Mouse (Mus musculus) midbrain, embryonic 15.5 days (tissue): Measurements from ENCODE around the gene Cbx6. TPM values are rescaled to one million over a fixed set of nuclear protein-coding genes. Genes with fewer than 3 reads are reported as not detected.

Experiments used
- ATAC-seq: fragments of 200-750 bp; cut with Nextera tagmentation; replicated peaks from 2 replicates; pipeline ENCODE4 v1.8.0; 2017; ENCODE audit warnings: moderate TSS enrichment
- H3K27ac ChIP-seq: fragments of 300-500 bp; sonication (generic); 2 replicates; pipeline ENCODE4 v1.5.1; 2015; ENCODE audit warnings: mild to moderate bottlenecking, inconsistent platforms
- H3K27me3 ChIP-seq: fragments of 300-500 bp; sonication (generic); replicated peaks from 2 replicates; pipeline ENCODE4 v1.6.1; 2015; ENCODE audit warnings: inconsistent platforms
- H3K36me3 ChIP-seq: fragments of 300-500 bp; sonication (generic); replicated peaks from 2 replicates; pipeline ENCODE4 v1.6.1; 2015; ENCODE audit warnings: inconsistent platforms
- H3K4me1 ChIP-seq: fragments of 300-500 bp; sonication (generic); 2 replicates; pipeline ENCODE4 v1.6.1; 2015; ENCODE audit warnings: inconsistent platforms
- H3K4me2 ChIP-seq: fragments of 300-500 bp; sonication (generic); 2 replicates; pipeline ENCODE4 v1.6.1; 2015; ENCODE audit warnings: inconsistent platforms, mild to moderate bottlenecking, moderate library complexity
- H3K4me3 ChIP-seq: fragments of 300-500 bp; sonication (generic); 2 replicates; pipeline ENCODE4 v1.5.1; 2015; ENCODE audit warnings: mild to moderate bottlenecking, inconsistent platforms
- H3K9ac ChIP-seq: fragments of 300-500 bp; sonication (generic); 2 replicates; pipeline ENCODE4 v1.6.1; 2015; ENCODE audit warnings: mild to moderate bottlenecking, inconsistent platforms
- H3K9me3 ChIP-seq: fragments of 300-500 bp; sonication (generic); 2 replicates; pipeline ENCODE4 v1.6.1; 2016; ENCODE audit warnings: inconsistent platforms
- WGBS: fragments of 180-500 bp; shearing (Covaris S2); methylation state at CpG from one replicate; pipeline ENCODE4 v1.1.7; 2015; ENCODE audit warnings: mixed read lengths; 5-methylcytosine and 5-hydroxymethylcytosine counted together
- polyA plus RNA-seq: library from polyadenylated mRNA; unstranded; fragments of >200 nt; fragmentation: Nextera tagmentation; extraction: Ambion mirVana; gene quantifications from 2 replicates; pipeline ENCODE4 v1.2.1, GENCODE M21; 2015

Cbx6 gene
- polyA plus RNA-seq, 1 experiment from 2014 or later = 70.6 TPM

GRCm38 (mm10) chr15:79797680-79798079, 36.8 kb downstream of the Cbx6 start:
- Histone ChIP-seq H3K4me1 (peaks cover 13% of the 10 kb centered on the region), H3K9ac (no peak overlapping the region), H3K36me3 (no peaks in the 10 kb centered on the region), H3K9me3 (no peaks in the 10 kb centered on the region), H3K27ac (no peak overlapping the region), H3K27me3 (peaks cover 14% of the 10 kb centered on the region; the same call in 1 of the 2 replicates), H3K4me3 (no peak overlapping the region), H3K4me2 (no peak overlapping the region)
- 89% methylated on average over 8 of the region's 8 CpGs for WGBS
- no peak for ATAC-seq

- peaks cover 7% of the 10 kb centered on the region for H3K4me1 ChIP-seq
- ATAC-seq = no peak
- 90% methylated on average over 7 of the region's 7 CpGs for WGBS
- no peak overlapping the region for H3K4me3 ChIP-seq
- no peak overlapping the region for H3K9ac ChIP-seq
- no peaks in the 10 kb centered on the region for H3K36me3 ChIP-seq
- H3K27me3 ChIP-seq = 0 out of 2 replicates have a peak, but pooled peaks cover 8% of the 10 kb centered on the region
- H3K9me3 ChIP-seq = no peaks in the 10 kb centered on the region
- H3K27ac ChIP-seq = no peak overlapping the region
- no peak overlapping the region for H3K4me2 ChIP-seq
Measured at GRCm38 (mm10) chr15:79797096-79797495, 37.4 kb downstream of the Cbx6 start.

DNA sequence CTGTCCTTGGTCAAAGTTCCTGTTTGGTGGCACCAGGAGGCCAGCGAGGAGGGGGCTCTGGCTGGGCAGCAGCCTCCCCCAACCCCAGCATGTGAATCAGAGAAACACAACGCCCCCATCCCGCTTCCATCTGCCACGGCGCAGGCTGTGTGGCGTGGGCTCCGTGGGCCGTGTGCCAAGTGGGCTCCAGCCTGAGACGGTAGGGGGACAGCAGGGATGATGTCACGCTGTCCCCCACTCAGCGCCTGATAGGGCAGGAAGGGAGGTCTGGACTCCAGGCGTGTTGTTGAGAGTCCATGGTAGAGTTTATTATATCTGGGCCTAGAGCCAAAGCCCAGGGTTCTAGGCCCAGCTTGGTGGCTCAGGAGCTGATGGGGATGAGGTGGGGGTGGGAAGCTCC, 38.2 kb downstream of the Cbx6 start:
- no peaks in the 10 kb centered on the region for H3K9me3 ChIP-seq
- no peak overlapping the region for H3K9ac ChIP-seq
- no peaks in the 10 kb centered on the region; the same call in 1 of the 2 replicates for H3K4me1 ChIP-seq
- no peak for ATAC-seq
- 74% methylated on average over 12 of the region's 12 CpGs for WGBS
- no peaks in the 10 kb centered on the region for H3K36me3 ChIP-seq
- H3K4me3 ChIP-seq = no peak overlapping the region
- H3K27ac ChIP-seq = no peak overlapping the region
- 0 out of 2 replicates have a peak, but pooled peaks cover 3% of the 10 kb centered on the region for H3K27me3 ChIP-seq
- H3K4me2 ChIP-seq = no peak overlapping the region

- Histone ChIP-seq H3K27ac (no peak overlapping the region), H3K4me3 (no peak overlapping the region), H3K4me1 (no peaks in the 10 kb centered on the region; the same call in 1 of the 2 replicates), H3K9ac (no peak overlapping the region), H3K27me3 (0 out of 2 replicates have a peak, but pooled peaks cover 3% of the 10 kb centered on the region), H3K4me2 (no peak overlapping the region), H3K36me3 (no peaks in the 10 kb centered on the region; the same call in 1 of the 2 replicates), H3K9me3 (no peaks in the 10 kb centered on the region)
- WGBS = 35% methylated on average over 20 of the region's 20 CpGs
- ATAC-seq = no peak
Measured at GRCm38 (mm10) chr15:79794173-79794572, 40.3 kb downstream of the Cbx6 start.

GRCm38 (mm10) chr15:79793076-79793475, 41.4 kb downstream of the Cbx6 start:
- Histone ChIP-seq H3K36me3 (no peaks in the 10 kb centered on the region; the same call in 1 of the 2 replicates), H3K4me3 (no peak overlapping the region), H3K9me3 (no peaks in the 10 kb centered on the region), H3K9ac (no peak overlapping the region), H3K27me3 (0 out of 2 replicates have a peak, but pooled peaks cover 3% of the 10 kb centered on the region), H3K4me1 (peaks cover 1% of the 10 kb centered on the region), H3K27ac (no peak overlapping the region), H3K4me2 (no peak overlapping the region)
- WGBS = 92% methylated on average over 9 of the region's 9 CpGs
- ATAC-seq = no peak

DNA sequence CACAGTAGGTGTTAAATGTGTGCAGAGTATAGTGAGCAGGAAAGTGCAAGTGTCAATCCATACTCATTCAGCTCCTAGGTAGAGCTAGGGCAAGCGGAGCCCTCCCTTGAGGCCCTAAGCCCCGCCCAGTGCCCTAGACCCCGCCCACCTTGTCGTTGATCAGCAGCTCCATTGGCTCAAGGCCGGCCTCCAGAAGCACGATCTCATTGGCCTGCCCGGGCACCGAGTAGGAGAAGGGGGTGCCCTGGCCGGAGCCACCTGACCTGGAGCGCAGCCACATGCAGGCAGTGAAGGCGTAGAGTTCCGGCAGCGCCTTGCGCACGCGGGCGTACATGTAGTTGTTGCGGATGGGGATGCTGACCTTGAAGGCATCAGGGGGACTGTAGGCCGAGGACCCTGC, 42.0 kb downstream of the Cbx6 start:
- Histone ChIP-seq H3K36me3 (no peaks in the 10 kb centered on the region; the same call in 1 of the 2 replicates), H3K27me3 (0 out of 2 replicates have a peak, but pooled peaks cover 3% of the 10 kb centered on the region), H3K9ac (no peak overlapping the region), H3K4me1 (peaks cover 6% of the 10 kb centered on the region), H3K4me3 (no peak overlapping the region), H3K4me2 (0 out of 2 replicates have a peak overlapping the region, but pooled peaks have one; percentile 14), H3K27ac (no peak overlapping the region), H3K9me3 (no peaks in the 10 kb centered on the region)
- ATAC-seq = no peak
- 28% methylated on average over 19 of the region's 19 CpGs for WGBS

- no peaks in the 10 kb centered on the region for H3K9me3 ChIP-seq
- peaks cover 6% of the 10 kb centered on the region for H3K4me1 ChIP-seq
- 0 out of 2 replicates have a peak, but pooled peaks cover 3% of the 10 kb centered on the region for H3K27me3 ChIP-seq
- no peak overlapping the region for H3K4me3 ChIP-seq
- no peak overlapping the region for H3K27ac ChIP-seq
- WGBS = 4% methylated on average over 12 of the region's 12 CpGs
- no peak for ATAC-seq
- H3K9ac ChIP-seq = no peak overlapping the region
- no peak overlapping the region for H3K4me2 ChIP-seq
- no peaks in the 10 kb centered on the region; the same call in 1 of the 2 replicates for H3K36me3 ChIP-seq
Measured at GRCm38 (mm10) chr15:79791502-79791901, 43.0 kb downstream of the Cbx6 start.

DNA sequence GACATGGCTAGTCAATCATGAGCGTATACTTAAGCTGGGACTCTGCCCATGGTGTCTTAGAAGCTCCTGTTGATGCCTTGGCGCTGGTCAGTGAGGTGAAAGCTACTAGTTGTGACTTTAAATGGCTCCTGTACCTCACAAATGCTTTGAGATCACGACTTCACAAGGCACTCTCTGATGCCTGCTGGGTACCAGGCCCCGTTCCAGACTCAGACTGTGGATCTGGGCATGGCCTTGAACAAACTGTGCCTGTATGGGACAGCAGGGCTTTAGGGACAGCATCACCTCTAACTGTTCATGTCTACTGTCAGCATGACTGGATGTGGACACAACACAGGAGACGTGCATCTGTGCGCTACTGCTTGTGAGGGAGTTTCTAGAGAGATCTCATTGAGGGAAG, 43.6 kb downstream of the Cbx6 start:
- no peak overlapping the region for H3K27ac ChIP-seq
- peaks cover 6% of the 10 kb centered on the region for H3K4me1 ChIP-seq
- no peaks in the 10 kb centered on the region for H3K9me3 ChIP-seq
- H3K27me3 ChIP-seq = 0 out of 2 replicates have a peak, but pooled peaks cover 3% of the 10 kb centered on the region
- H3K36me3 ChIP-seq = no peaks in the 10 kb centered on the region; the same call in 1 of the 2 replicates
- no peak overlapping the region for H3K4me2 ChIP-seq
- no peak for ATAC-seq
- H3K9ac ChIP-seq = no peak overlapping the region
- WGBS = 83% methylated on average over 6 of the region's 6 CpGs
- H3K4me3 ChIP-seq = no peak overlapping the region

GRCm38 (mm10) chr15:79790111-79790510, 44.4 kb downstream of the Cbx6 start:
- H3K9ac ChIP-seq = no peak overlapping the region
- no peak overlapping the region for H3K4me3 ChIP-seq
- WGBS = 62% methylated on average over 8 of the region's 8 CpGs
- 0 out of 2 replicates have a peak, but pooled peaks cover 3% of the 10 kb centered on the region for H3K27me3 ChIP-seq
- H3K4me1 ChIP-seq = peaks cover 6% of the 10 kb centered on the region
- H3K9me3 ChIP-seq = no peaks in the 10 kb centered on the region
- no peak for ATAC-seq
- no peaks in the 10 kb centered on the region; the same call in 1 of the 2 replicates for H3K36me3 ChIP-seq
- no peak overlapping the region for H3K4me2 ChIP-seq
- H3K27ac ChIP-seq = no peak overlapping the region

DNA sequence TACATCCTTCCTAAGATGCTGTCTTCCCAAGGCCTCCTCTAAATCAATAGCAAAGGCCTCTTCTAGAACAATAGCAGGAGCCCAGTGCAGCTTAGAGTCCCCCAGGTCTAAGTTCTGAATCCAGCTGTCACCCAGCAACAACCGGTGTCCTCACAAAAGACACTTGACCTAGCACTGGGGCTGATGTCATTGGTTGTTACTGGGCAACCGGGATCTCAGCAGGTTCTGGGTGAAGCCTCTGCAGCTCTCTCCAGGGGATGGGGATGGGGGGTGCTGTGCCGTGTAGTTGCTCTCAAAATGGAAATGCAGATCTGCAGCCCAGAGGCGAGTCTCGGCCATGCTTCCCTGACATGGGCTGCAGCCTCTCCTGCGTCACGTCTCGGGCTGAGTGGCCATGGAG, 46.7 kb downstream of the Cbx6 start:
- 0 out of 2 replicates have a peak, but pooled peaks have one; percentile 28 for ATAC-seq
- no peaks in the 10 kb centered on the region for H3K27me3 ChIP-seq
- peak overlapping the region; percentile 5; the same call in 1 of the 2 replicates for H3K27ac ChIP-seq
- peaks cover 6% of the 10 kb centered on the region for H3K4me1 ChIP-seq
- no peaks in the 10 kb centered on the region for H3K9me3 ChIP-seq
- no peak overlapping the region for H3K9ac ChIP-seq
- 30% methylated on average over 8 of the region's 8 CpGs for WGBS
- no peak overlapping the region for H3K4me2 ChIP-seq
- H3K36me3 ChIP-seq = no peaks in the 10 kb centered on the region; the same call in 1 of the 2 replicates
- no peak overlapping the region for H3K4me3 ChIP-seq

GRCm38 (mm10) chr15:79785056-79785455, 49.4 kb downstream of the Cbx6 start:
- WGBS = 67% methylated on average over 1 of the region's 1 CpGs
- H3K4me2 ChIP-seq = no peak overlapping the region
- H3K27ac ChIP-seq = no peak overlapping the region
- no peaks in the 10 kb centered on the region for H3K9me3 ChIP-seq
- no peaks in the 10 kb centered on the region; the same call in 1 of the 2 replicates for H3K36me3 ChIP-seq
- no peak for ATAC-seq
- no peak overlapping the region for H3K9ac ChIP-seq
- H3K4me1 ChIP-seq = peaks cover 6% of the 10 kb centered on the region
- H3K4me3 ChIP-seq = no peak overlapping the region
- H3K27me3 ChIP-seq = no peaks in the 10 kb centered on the region

GRCm38 (mm10) chr15:79777749-79778148, 56.7 kb downstream of the Cbx6 start, which contains the start of gene Dnal4:
Gene Dnal4, minus strand, starts transcription at chr15:79777849.
- Histone ChIP-seq H3K9ac (no peak within 1 kb of the TSS), H3K4me1 (peaks cover 21% of the 10 kb centered on the region), H3K27ac (no peak within 1 kb of the TSS), H3K36me3 (no peaks in the 10 kb centered on the region), H3K27me3 (no peaks in the 10 kb centered on the region), H3K4me2 (no peak within 1 kb of the TSS), H3K4me3 (no peak within 1 kb of the TSS), H3K9me3 (no peaks in the 10 kb centered on the region)
- no peak for ATAC-seq

DNA sequence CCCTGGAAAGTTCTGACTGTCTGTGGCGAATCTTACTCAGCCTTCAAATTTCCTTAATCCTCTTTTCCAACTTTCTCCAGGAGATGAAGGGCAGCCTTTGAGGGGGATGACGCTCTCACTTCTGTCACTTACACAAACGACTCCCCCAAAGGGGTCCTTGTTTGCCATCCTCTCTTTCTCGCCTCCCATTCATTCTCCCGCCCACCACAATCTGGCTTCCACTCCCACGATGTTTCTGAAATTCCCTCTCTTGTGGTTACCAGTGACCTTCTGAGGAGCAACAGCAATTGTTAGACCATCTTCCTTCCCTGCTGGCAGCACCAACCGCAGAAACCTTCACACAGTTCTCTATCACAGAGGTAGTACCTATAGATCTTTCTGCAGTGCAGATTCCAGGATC, 58.8 kb downstream of the Cbx6 start:
- 70% methylated on average over 7 of the region's 7 CpGs for WGBS
- no peaks in the 10 kb centered on the region for H3K36me3 ChIP-seq
- H3K27ac ChIP-seq = no peak overlapping the region
- no peaks in the 10 kb centered on the region for H3K27me3 ChIP-seq
- ATAC-seq = no peak
- no peaks in the 10 kb centered on the region for H3K9me3 ChIP-seq
- peaks cover 34% of the 10 kb centered on the region for H3K4me1 ChIP-seq
- no peak overlapping the region for H3K9ac ChIP-seq
- H3K4me3 ChIP-seq = no peak overlapping the region
- no peak overlapping the region for H3K4me2 ChIP-seq
